Mouse (Mus musculus) splenic B cell, adult 2 months (primary cell): ENCODE measurements around the gene Gm10666.
"Not testable (repeated sequence)": the region's sequence is repeated elsewhere in the genome, so short reads cannot be mapped to it uniquely, and the experiment has no call there.

Experiments
- DNase-seq: peaks from one replicate; pipeline ENCODE4 v3.0.0-alpha.2; 2011; ENCODE audit warnings: low read depth, low spot score
- H3K27me3 ChIP-seq: 2 replicates; pipeline ENCODE4 v1.6.1; 2012; ENCODE audit warnings: mild to moderate bottlenecking, low read length, moderate library complexity, mixed read lengths; ENCODE audit not compliant: control insufficient read depth, poor library complexity, insufficient read depth, severe bottlenecking
- H3K36me3 ChIP-seq: 2 replicates; pipeline ENCODE4 v1.6.1; 2012; ENCODE audit warnings: mild to moderate bottlenecking, low read length, moderate library complexity, mixed read lengths; ENCODE audit not compliant: control insufficient read depth, poor library complexity, insufficient read depth, severe bottlenecking

The Gm10666 gene

DNA sequence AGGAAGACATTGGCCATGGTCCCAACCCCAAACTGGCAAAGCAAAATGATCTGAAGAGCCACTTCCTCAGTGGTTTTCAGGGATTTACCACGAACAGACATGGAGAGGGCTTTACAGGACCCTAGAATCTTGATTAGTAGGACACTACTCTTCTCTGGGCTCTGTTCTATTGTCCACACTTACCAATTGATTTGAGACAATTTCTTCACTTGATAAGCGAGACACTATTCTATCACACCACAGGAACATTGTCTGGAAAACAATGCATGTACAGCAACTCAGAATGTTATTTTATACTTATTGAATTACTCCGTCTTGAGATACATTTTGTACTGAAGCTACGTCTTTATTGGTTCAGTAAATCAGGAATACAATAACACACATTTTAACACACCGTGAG lies at the start of gene Gm10666:
Gene Gm10666, minus strand, starts transcription at position 101 of the 400 bp plus-strand sequence.
- DNase-seq, H3K27me3 ChIP-seq, H3K36me3 ChIP-seq: not testable (repeated sequence)

DNA sequence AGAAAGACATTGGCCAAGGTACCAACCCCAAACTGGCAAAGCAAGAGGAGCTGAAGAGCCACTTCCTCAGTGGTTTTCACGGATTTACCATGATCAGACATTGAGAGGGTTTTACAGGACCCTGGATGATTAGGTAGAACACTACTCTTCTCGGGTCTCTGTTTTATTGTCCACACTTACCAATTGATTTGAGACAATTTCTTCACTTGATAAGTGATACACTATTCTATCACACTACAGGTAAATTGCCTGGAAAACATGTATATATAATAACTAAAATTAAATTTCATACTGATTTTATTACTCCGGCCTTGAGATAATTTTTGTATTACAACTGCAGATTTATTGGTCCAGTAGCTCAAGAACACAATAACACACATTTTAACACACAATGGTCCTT lies 29.4 kb upstream of the Gm10666 start, which contains the start of gene Vmn1r142:
Gene Vmn1r142, minus strand, starts transcription at position 101 of the 400 bp plus-strand sequence.
- H3K36me3 ChIP-seq, DNase-seq, H3K27me3 ChIP-seq: not testable (repeated sequence)

DNA sequence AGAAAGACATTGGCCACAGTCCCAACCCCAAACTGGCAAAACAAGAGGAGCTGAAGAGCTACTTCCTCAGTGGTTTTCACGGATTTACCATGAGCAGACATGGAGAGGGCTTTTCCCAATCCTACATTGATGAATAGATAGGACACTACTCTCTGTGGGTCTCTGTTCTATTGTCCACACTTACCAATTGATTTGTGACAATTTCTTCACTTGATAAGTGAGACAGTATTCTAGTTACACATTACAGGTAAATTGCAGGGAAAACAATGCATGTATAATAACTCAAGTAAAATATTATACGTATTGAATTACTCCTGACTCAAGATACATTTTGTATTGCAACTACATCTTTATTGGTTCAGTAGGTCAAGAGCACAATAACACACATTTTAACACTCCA lies 16.4 kb downstream of the Gm10666 start, which contains the start of gene Gm16451:
Gene Gm16451, minus strand, starts transcription at position 101 of the 400 bp plus-strand sequence.
- not testable (repeated sequence) for H3K27me3 ChIP-seq, DNase-seq, H3K36me3 ChIP-seq
